Mouse (Mus musculus): Measurements from ENCODE around the gene Npas1. TPM values are rescaled to one million over a fixed set of nuclear protein-coding genes. Genes with fewer than 3 reads are reported as not detected.

Gene Npas1
- polyA plus RNA-seq, 1 experiment from 2014 or later, result 2.4 TPM

GRCm38 (mm10) chr7:16418713-16419112 is 58.8 kb downstream of the Npas1 start:
- Histone ChIP-seq H3K27me3 (replicated peaks; ENCODE audit: control insufficient read depth, insufficient read depth, low read length) (no peaks in the 10 kb centered on the region), H3K36me3 (ENCODE audit: control insufficient read depth, insufficient read depth, low read length) (peaks cover 82% of the 10 kb centered on the region), H3K4me2 (ENCODE audit: low read length) (no peak overlapping the region), H3K9ac (ENCODE audit: low read length) (no peak overlapping the region), H3K4me1 (ENCODE audit: control insufficient read depth, insufficient read depth, low read length) (no peaks in the 10 kb centered on the region), H3K9me3 (replicated peaks; ENCODE audit: control insufficient read depth, low read length) (no peaks in the 10 kb centered on the region), H3K27ac (ENCODE audit: low read depth, low read length) (no peak overlapping the region), H3K4me3 (ENCODE audit: low read depth, low read length) (no peak overlapping the region)
- 95% methylated on average over 5 of the region's 5 CpGs for WGBS
- DNase-seq (ENCODE audit: low spot score), result no peak
- ATAC-seq, result no peak

GRCm38 (mm10) chr7:16417141-16417771 is 60.3 kb downstream of the Npas1 start:
- ATAC-seq (no peak), DNase-seq (ENCODE audit: low spot score) (no peak)
- Histone ChIP-seq H3K4me3 (ENCODE audit: low read depth, low read length) (no peak overlapping the region), H3K27ac (ENCODE audit: low read depth, low read length) (no peak overlapping the region), H3K9ac (ENCODE audit: low read length) (no peak overlapping the region), H3K4me1 (ENCODE audit: control insufficient read depth, insufficient read depth, low read length) (peaks cover 5% of the 10 kb centered on the region; the same call in 1 of the 2 replicates), H3K4me2 (ENCODE audit: low read length) (no peak overlapping the region), H3K9me3 (replicated peaks; ENCODE audit: control insufficient read depth, low read length) (no peaks in the 10 kb centered on the region), H3K27me3 (replicated peaks; ENCODE audit: control insufficient read depth, insufficient read depth, low read length) (no peaks in the 10 kb centered on the region), H3K36me3 (ENCODE audit: control insufficient read depth, insufficient read depth, low read length) (peaks cover 67% of the 10 kb centered on the region)
- 92% methylated on average over 10 of the region's 10 CpGs for WGBS

GRCm38 (mm10) chr7:16415426-16415825 is 62.1 kb downstream of the Npas1 start:
- no peak overlapping the region for H3K9ac ChIP-seq (ENCODE audit: low read length)
- H3K27me3 ChIP-seq (replicated peaks; ENCODE audit: control insufficient read depth, insufficient read depth, low read length), result no peaks in the 10 kb centered on the region
- peaks cover 5% of the 10 kb centered on the region; the same call in 1 of the 2 replicates for H3K4me1 ChIP-seq (ENCODE audit: control insufficient read depth, insufficient read depth, low read length)
- H3K36me3 ChIP-seq (ENCODE audit: control insufficient read depth, insufficient read depth, low read length), result peaks cover 49% of the 10 kb centered on the region
- no peak overlapping the region for H3K27ac ChIP-seq (ENCODE audit: low read depth, low read length)
- no peak overlapping the region for H3K4me2 ChIP-seq (ENCODE audit: low read length)
- no peak for ATAC-seq
- no peaks in the 10 kb centered on the region for H3K9me3 ChIP-seq (replicated peaks; ENCODE audit: control insufficient read depth, low read length)
- 90% methylated on average over 3 of the region's 3 CpGs for WGBS
- no peak overlapping the region for H3K4me3 ChIP-seq (ENCODE audit: low read depth, low read length)
- no peak for DNase-seq (ENCODE audit: low spot score)

- Histone ChIP-seq H3K9ac (ENCODE audit: low read length) (no peak overlapping the region), H3K4me2 (ENCODE audit: low read length) (no peak overlapping the region), H3K4me3 (ENCODE audit: low read depth, low read length) (no peak overlapping the region), H3K9me3 (replicated peaks; ENCODE audit: control insufficient read depth, low read length) (no peaks in the 10 kb centered on the region), H3K27ac (ENCODE audit: low read depth, low read length) (no peak overlapping the region), H3K27me3 (replicated peaks; ENCODE audit: control insufficient read depth, insufficient read depth, low read length) (no peaks in the 10 kb centered on the region), H3K4me1 (ENCODE audit: control insufficient read depth, insufficient read depth, low read length) (peaks cover 5% of the 10 kb centered on the region; the same call in 1 of the 2 replicates), H3K36me3 (ENCODE audit: control insufficient read depth, insufficient read depth, low read length) (peaks cover 24% of the 10 kb centered on the region)
- no peak for DNase-seq (ENCODE audit: low spot score)
- WGBS, result 55% methylated on average over 2 of the region's 2 CpGs
- no peak for ATAC-seq
Observed at GRCm38 (mm10) chr7:16412930-16413329, 64.6 kb downstream of the Npas1 start.

- H3K27me3 ChIP-seq (replicated peaks; ENCODE audit: control insufficient read depth, insufficient read depth, low read length), result no peaks in the 10 kb centered on the region
- no peak overlapping the region for H3K4me2 ChIP-seq (ENCODE audit: low read length)
- H3K9me3 ChIP-seq (replicated peaks; ENCODE audit: control insufficient read depth, low read length), result no peaks in the 10 kb centered on the region
- H3K4me1 ChIP-seq (ENCODE audit: control insufficient read depth, insufficient read depth, low read length), result peaks cover 5% of the 10 kb centered on the region; the same call in 1 of the 2 replicates
- ATAC-seq, result no peak
- no peak overlapping the region for H3K4me3 ChIP-seq (ENCODE audit: low read depth, low read length)
- H3K36me3 ChIP-seq (ENCODE audit: control insufficient read depth, insufficient read depth, low read length), result peaks cover 18% of the 10 kb centered on the region
- 93% methylated on average over 8 of the region's 8 CpGs for WGBS
- no peak overlapping the region for H3K9ac ChIP-seq (ENCODE audit: low read length)
- H3K27ac ChIP-seq (ENCODE audit: low read depth, low read length), result no peak overlapping the region
- DNase-seq (ENCODE audit: low spot score), result no peak
Observed at GRCm38 (mm10) chr7:16412220-16412896, 65.2 kb downstream of the Npas1 start.

GRCm38 (mm10) chr7:16411100-16411499 is 66.4 kb downstream of the Npas1 start:
- Histone ChIP-seq H3K27me3 (replicated peaks; ENCODE audit: control insufficient read depth, insufficient read depth, low read length) (no peaks in the 10 kb centered on the region), H3K27ac (ENCODE audit: low read depth, low read length) (no peak overlapping the region), H3K9ac (ENCODE audit: low read length) (no peak overlapping the region), H3K36me3 (ENCODE audit: control insufficient read depth, insufficient read depth, low read length) (peaks cover 7% of the 10 kb centered on the region; the same call in 1 of the 2 replicates), H3K4me1 (ENCODE audit: control insufficient read depth, insufficient read depth, low read length) (peaks cover 6% of the 10 kb centered on the region; the same call in 1 of the 2 replicates), H3K4me3 (ENCODE audit: low read depth, low read length) (no peak overlapping the region), H3K4me2 (ENCODE audit: low read length) (no peak overlapping the region), H3K9me3 (replicated peaks; ENCODE audit: control insufficient read depth, low read length) (no peaks in the 10 kb centered on the region)
- DNase-seq (ENCODE audit: low spot score), result no peak
- no peak for ATAC-seq
- 88% methylated on average over 5 of the region's 5 CpGs for WGBS

- 93% methylated on average over 3 of the region's 3 CpGs for WGBS
Observed at GRCm38 (mm10) chr7:16406978-16407377, 70.5 kb downstream of the Npas1 start.

More at GRCm38 (mm10) chr7:16406978-16407377, 70.5 kb downstream of the Npas1 start:
- Histone ChIP-seq H3K4me1 (ENCODE audit: control insufficient read depth, insufficient read depth, low read length) (peaks cover 19% of the 10 kb centered on the region), H3K9ac (ENCODE audit: low read length) (no peak overlapping the region), H3K36me3 (ENCODE audit: control insufficient read depth, insufficient read depth, low read length) (no peaks in the 10 kb centered on the region; the same call in 1 of the 2 replicates), H3K9me3 (replicated peaks; ENCODE audit: control insufficient read depth, low read length) (no peaks in the 10 kb centered on the region), H3K4me2 (ENCODE audit: low read length) (no peak overlapping the region), H3K27ac (ENCODE audit: low read depth, low read length) (no peak overlapping the region), H3K27me3 (replicated peaks; ENCODE audit: control insufficient read depth, insufficient read depth, low read length) (no peaks in the 10 kb centered on the region), H3K4me3 (ENCODE audit: low read depth, low read length) (no peak overlapping the region)
- ATAC-seq (no peak), DNase-seq (ENCODE audit: low spot score) (no peak)
